Mouse (Mus musculus): ENCODE data around the gene Arhgap33.
A peak's percentile ranks its signal among the peaks of the same experiment; 100 is the strongest.
"Not testable (repeated sequence)": the region's sequence is repeated elsewhere in the genome, so short reads cannot be mapped to it uniquely, and the experiment has no call there.

GRCm38 (mm10) chr7:30501159-30501558 is 33.7 kb downstream of the Arhgap33 start:
- not testable (repeated sequence) for TF ChIP-seq POLR2A (IDR thresholded peaks at IDR 0.05; ENCODE audit: borderline replicate concordance, extremely low read depth, insufficient read depth, insufficient read length, poor library complexity, severe bottlenecking)
- TF ChIP-seq CTCF (IDR thresholded peaks at IDR 0.05; ENCODE audit: borderline replicate concordance, extremely low read depth, insufficient read depth, insufficient read length) = peak; percentile 37; the same call in 1 of the 2 replicates
